Mouse (Mus musculus): Measurements from ENCODE around the gene Pms1. TPM values are rescaled to one million over a fixed set of nuclear protein-coding genes. Genes with fewer than 3 reads are reported as not detected.
A peak's percentile ranks its signal among the peaks of the same experiment; 100 is the strongest.
"Not testable (repeated sequence)": the region's sequence is repeated elsewhere in the genome, so short reads cannot be mapped to it uniquely, and the experiment has no call there.

Pms1 gene
- total RNA-seq (2015) = 5.9 and 7.0 TPM in 2 replicates
- 9.3 and 14.1 TPM in 2 replicates for total RNA-seq (2017)

GRCm38 (mm10) chr1:53296581-53297383, at the start of gene Pms1, which contains the start of the genes Ormdl1 and Gm28778:
Gene Pms1 (minus strand): TSS chr1:53297018.
Gene Ormdl1 (plus strand): TSS chr1:53297095.
Gene Gm28778 (plus strand): TSS chr1:53297111.
- ATAC-seq (ENCODE audit: poor library complexity, severe bottlenecking) = peak; percentile 99

DNA sequence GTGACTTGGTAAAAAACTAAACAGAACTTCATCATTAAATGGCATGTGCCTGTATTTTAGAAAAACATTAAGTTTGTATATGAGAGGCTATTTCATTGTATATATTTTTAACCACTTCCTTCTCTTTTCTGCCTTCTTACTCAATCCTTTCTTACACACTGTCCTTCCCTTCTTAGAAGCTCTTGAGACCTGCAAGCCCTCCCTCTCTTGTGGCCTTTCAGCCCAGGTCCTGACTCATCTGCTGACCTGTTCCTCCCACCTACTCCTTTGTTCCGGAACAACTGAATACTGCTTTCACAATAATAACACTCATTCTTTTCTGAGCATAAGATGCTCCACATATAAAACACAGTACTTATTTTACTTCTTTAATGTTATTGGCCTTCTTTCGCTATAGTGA, 44.3 kb upstream of the Pms1 start:
- peak; percentile 99 for ATAC-seq (ENCODE audit: poor library complexity, severe bottlenecking)

DNA sequence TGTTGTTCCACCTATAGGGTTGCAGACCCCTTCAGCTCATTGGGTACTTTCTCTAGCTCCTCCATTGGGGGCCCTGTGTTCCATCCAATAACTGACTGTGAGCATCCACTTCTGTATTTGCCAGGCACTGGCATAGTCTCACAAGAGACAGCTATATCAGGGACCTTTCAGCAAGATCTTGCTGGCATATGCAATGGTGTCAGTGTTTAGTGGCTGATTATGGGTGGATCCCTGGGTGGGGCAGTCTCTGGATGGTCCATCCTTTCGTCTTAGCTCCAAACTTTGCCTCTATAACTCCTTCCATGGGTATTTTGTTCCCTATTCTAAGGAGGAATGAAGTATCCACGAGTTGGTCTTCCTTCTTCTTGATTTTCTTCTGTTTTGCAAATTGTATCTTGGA, 40.6 kb upstream of the Pms1 start:
- not testable (repeated sequence) for ATAC-seq (ENCODE audit: poor library complexity, severe bottlenecking)

DNA sequence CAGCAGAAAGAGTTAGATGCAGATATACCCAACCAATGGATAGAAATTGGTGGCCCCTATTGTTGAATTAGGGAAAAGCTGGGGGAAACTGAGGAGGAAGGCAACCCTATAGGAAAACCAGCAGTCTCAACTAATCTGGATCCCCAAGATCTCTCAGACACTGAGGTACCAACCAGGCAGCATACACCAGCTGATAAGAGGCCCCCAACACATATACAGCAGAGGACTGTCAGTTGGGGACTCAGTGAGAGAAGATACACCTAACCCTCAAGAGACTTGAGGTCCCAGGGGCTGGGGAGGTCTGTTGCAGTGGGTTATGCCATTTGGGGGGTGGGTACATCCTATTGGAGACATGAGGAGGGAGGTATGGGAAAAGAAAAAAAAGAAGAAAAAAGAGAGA, 38.6 kb upstream of the Pms1 start:
- no peak for ATAC-seq (ENCODE audit: poor library complexity, severe bottlenecking)

- ATAC-seq (ENCODE audit: poor library complexity, severe bottlenecking) = not testable (repeated sequence)
Observed at GRCm38 (mm10) chr1:53333527-53333926, 36.7 kb upstream of the Pms1 start.

- no peak for ATAC-seq (ENCODE audit: poor library complexity, severe bottlenecking)
Observed at GRCm38 (mm10) chr1:53324827-53325494, 28.1 kb upstream of the Pms1 start.

GRCm38 (mm10) chr1:53324277-53324676, 27.5 kb upstream of the Pms1 start:
- ATAC-seq (ENCODE audit: poor library complexity, severe bottlenecking) = no peak

DNA sequence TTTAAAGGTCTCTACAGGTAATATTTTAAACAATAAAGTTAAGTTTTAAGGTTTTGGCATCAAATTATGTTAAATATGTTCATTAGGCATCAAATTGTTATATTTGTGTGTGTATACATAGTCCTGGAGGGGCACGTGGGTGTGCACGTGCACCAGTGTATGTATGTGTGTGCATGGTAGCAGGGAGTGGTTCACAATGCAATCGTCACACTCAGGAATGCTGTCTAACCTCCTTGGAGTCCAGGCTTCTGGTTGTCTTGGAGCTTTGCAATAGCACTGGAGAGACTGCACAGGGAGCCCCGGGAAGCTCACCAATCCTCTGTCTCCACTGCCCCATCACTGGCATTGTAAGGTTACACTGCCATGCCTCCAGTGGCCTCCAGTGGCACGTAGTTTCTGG, 26.4 kb upstream of the Pms1 start:
- no peak for ATAC-seq (ENCODE audit: poor library complexity, severe bottlenecking)

DNA sequence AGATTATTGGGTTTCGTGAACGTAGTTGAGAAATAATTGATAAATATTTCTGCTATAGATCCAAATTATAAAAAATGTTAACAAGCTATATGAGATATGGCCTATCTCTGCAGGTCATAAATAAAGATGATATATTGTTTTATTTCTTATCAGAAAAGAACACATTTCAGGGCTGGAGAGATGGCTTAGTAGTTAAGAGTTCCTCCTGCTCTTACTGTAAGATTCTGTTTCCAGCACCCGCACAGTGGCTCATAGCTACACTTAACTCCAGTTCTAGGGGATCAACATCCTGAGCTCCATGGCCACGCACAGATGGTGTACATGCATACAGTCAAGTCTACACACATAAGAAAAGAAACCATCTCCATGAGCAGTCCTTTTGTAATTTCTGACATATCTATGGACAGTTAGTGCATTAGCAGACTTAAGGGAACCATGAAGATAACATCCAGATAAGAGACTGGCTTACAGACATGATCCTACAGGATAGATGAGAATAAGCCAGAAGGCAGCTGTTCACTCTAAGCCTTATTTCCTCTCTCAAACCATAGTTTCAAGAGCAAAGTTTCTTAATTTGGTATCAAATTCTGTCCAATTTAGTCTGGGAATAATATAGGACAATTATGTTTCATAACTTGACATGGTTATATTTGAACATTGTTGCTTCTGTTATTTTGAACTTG, 25.0 kb upstream of the Pms1 start:
- ATAC-seq (ENCODE audit: poor library complexity, severe bottlenecking) = no peak

- peak; percentile 98 for ATAC-seq (ENCODE audit: poor library complexity, severe bottlenecking)
Observed at GRCm38 (mm10) chr1:53312989-53313967, 16.5 kb upstream of the Pms1 start, which contains the start of gene Osgepl1. Gene Osgepl1 (plus strand): TSS chr1:53313624.

- ATAC-seq (ENCODE audit: poor library complexity, severe bottlenecking) = no peak
Observed at GRCm38 (mm10) chr1:53300506-53300905, 3.7 kb upstream of the Pms1 start.

GRCm38 (mm10) chr1:53291197-53291596, 5.6 kb downstream of the Pms1 start:
- no peak for ATAC-seq (ENCODE audit: poor library complexity, severe bottlenecking)

DNA sequence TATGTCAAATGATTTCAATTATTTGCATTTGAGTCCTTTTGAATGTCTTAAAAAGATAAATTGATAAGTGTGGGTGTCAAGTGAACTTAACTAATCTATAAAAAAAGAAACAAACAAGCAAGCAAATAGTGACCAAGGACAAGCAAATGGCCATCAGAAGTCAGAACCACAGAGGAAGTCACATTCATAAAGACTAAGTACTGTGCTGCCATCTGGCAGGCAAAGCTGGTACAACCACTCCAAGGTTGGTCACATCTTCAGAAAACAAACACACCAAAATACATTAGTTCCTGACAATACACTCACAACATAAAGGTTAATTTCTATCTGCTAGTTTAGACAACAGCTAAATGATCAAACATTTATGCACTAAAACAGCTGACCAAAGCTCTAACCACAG, 24.2 kb downstream of the Pms1 start:
- peak; percentile 63 for ATAC-seq (ENCODE audit: poor library complexity, severe bottlenecking)

GRCm38 (mm10) chr1:53269901-53270300, 26.9 kb downstream of the Pms1 start:
- no peak for ATAC-seq (ENCODE audit: poor library complexity, severe bottlenecking)

GRCm38 (mm10) chr1:53264958-53265612, 31.7 kb downstream of the Pms1 start:
- ATAC-seq (ENCODE audit: poor library complexity, severe bottlenecking) = peak; percentile 82

- ATAC-seq (ENCODE audit: poor library complexity, severe bottlenecking) = no peak
Observed at GRCm38 (mm10) chr1:53226063-53226462, 70.8 kb downstream of the Pms1 start.

DNA sequence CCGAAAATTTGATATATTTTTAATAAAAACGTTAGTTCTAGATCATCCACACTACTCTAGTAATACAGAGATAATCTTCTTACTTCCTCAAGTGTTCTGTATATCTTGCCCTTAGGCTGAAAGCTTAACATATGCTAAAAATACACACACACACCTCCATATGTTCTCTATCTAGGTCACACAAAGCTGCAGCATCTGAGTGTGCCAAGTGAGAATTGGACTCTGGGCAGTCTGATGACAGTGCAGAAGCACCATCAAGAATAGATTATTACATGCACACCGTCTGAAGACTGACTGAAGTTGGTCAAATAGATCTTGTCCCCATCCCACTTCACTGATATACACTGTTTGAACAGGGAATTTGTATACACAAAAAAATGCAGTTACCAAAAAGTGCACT, 71.2 kb downstream of the Pms1 start:
- ATAC-seq (ENCODE audit: poor library complexity, severe bottlenecking) = no peak

DNA sequence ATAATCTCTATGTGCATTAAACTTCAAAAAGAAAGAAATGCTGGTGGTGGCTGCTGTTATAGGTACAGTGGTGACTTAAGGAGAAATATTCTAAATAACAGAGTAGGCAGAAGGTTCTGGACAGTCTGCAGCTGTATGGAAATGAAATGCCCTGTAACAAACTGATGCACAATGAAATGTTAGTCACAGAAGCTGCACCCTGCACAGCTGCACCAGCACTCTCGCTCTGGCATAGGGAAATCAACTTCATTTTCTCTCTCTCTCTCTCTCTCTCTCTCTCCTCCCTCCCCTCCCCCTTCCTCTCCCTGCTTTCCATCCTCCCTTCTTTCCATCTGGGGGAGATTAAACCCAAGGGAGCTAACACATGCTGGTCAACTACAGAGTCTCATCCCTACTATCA, 72.0 kb downstream of the Pms1 start:
- ATAC-seq (ENCODE audit: poor library complexity, severe bottlenecking) = no peak

DNA sequence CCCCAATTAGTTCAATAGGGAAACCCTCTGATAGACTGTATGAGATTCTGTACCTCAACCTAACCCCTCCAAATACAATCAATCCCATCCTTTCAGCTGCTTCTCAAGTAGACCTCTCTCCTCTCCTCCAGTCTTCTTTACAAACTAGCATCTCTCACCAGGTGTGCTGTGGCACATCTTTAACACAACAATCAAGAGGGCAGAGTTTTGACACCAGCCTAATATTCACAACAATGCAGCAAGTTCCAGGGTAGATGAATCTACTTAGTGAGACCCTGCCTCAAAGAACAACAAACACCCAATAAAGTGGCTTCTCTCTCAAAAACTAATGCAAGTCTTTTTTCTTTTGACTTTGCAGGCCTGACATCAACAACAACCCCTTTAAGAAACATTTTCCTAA, 86.7 kb downstream of the Pms1 start:
- ATAC-seq (ENCODE audit: poor library complexity, severe bottlenecking) = no peak

DNA sequence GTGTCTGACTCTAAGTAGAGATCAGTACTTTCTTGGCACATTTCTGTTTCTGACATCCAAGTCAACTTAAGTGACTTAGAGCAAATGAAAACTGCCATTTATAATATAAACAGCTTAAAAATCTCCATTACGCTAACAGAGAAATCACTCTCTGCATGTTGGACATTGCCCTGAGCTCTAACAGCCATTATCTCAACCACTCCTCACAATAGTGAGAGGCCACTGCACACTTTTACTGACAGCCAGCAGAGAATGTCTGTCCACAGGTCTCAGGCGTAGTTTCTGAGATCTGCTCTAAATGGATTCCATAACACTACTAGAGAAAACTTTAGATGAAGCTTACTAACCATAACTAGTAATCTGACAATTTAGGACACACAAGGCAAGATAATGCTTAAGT, 92.9 kb downstream of the Pms1 start:
- ATAC-seq (ENCODE audit: poor library complexity, severe bottlenecking) = no peak
